Mouse (Mus musculus): ENCODE measurements around the gene Ednra. TPM values are rescaled to one million over a fixed set of nuclear protein-coding genes. Genes with fewer than 3 reads are reported as not detected.
"Not testable (repeated sequence)": the region's sequence is repeated elsewhere in the genome, so short reads cannot be mapped to it uniquely, and the experiment has no call there.

The Ednra gene
- polyA plus RNA-seq, 1 experiment from 2014 or later = 3.2 TPM

DNA sequence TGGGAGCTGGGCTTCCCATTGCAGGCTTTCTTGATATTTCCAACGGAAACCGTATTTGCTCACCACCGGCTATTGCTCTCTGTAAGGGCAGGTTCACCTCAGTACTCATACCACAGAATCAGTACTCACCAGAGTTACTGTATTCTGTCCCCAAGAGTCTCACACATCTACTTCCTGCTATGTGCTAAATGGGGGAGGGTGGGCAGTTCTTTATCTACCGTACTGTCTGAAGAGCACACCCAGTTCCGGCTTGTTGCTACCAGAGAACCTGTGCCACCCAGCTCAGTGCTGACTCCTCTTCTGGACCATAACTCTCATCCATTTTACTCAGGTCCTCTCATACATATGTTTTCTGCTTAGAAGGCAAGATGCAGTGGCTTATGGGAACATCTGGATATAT lies 10.6 kb downstream of the Ednra start:
- Histone ChIP-seq H3K36me3 (replicated peaks; ENCODE audit: insufficient read depth, low read length) (no peaks in the 10 kb centered on the region), H3K9ac (replicated peaks) (no peak overlapping the region), H3K27ac (ENCODE audit: low read depth) (no peak overlapping the region), H3K9me3 (ENCODE audit: low read length) (no peaks in the 10 kb centered on the region), H3K27me3 (ENCODE audit: insufficient read depth, low read length) (no peaks in the 10 kb centered on the region), H3K4me1 (ENCODE audit: insufficient read depth) (no peaks in the 10 kb centered on the region), H3K4me3 (ENCODE audit: low read depth, low read length) (no peak overlapping the region), H3K4me2 (ENCODE audit: low read depth, low read length) (no peak overlapping the region)
- DNase-seq (no peak), ATAC-seq (no peak)
- 46% methylated on average over 5 of the region's 5 CpGs for WGBS (ENCODE audit: insufficient replicate concordance)
- TF ChIP-seq EP300 (IDR thresholded peaks at IDR 0.05; ENCODE audit: low read depth) = no peak
- no peak for TF ChIP-seq CTCF (IDR thresholded peaks at IDR 0.05; ENCODE audit: low read depth)

DNA sequence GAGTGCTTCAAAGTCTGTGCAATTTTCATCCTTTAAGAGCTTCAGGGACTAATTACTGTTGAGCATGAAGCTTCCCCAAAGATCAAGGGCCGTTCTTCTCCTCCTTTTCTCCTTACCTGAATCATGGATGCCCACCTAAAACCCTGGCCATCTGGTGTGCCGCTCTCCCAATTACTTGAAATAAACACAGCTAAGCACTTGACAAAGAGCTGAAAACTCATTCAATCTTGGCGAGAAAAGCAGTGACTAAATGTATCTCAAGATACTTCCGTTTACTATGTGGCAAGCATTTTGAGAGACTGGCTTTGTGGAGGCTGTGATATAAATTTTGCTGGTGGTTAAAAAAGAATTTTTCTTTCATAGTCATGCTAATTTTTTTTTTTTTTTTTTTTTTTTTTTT lies 19.5 kb downstream of the Ednra start:
- 72% methylated on average over 4 of the region's 4 CpGs for WGBS (ENCODE audit: insufficient replicate concordance)

DNA sequence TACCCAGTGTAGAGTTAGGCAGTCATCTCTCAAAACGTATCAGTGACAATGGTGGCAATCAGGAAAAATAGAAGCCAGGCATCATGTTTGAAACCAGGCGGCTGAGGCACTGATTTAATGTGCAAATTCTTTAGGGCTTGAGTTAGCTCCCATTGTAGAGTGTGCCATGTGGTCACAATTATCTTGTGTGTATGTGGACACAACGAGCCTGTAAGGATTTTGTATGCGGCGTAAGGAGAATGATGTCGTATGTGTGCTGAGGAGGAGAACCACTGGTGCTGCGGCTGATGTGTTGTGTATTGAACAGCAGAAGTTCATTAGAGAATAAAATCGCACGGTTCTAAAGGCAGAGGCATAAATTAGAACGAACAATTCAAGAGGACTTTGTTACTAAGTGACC lies 26.2 kb downstream of the Ednra start:
- H3K27me3 ChIP-seq (ENCODE audit: insufficient read depth, low read length) = no peaks in the 10 kb centered on the region
- no peak overlapping the region for H3K4me2 ChIP-seq (ENCODE audit: low read depth, low read length)
- no peaks in the 10 kb centered on the region for H3K9me3 ChIP-seq (ENCODE audit: low read length)
- DNase-seq (no peak), ATAC-seq (no peak)
- no peak overlapping the region for H3K27ac ChIP-seq (ENCODE audit: low read depth)
- H3K9ac ChIP-seq (replicated peaks) = no peak overlapping the region
- no peak for TF ChIP-seq EP300 (IDR thresholded peaks at IDR 0.05; ENCODE audit: low read depth)
- TF ChIP-seq CTCF (IDR thresholded peaks at IDR 0.05; ENCODE audit: low read depth) = no peak
- no peak overlapping the region for H3K4me3 ChIP-seq (ENCODE audit: low read depth, low read length)
- H3K4me1 ChIP-seq (ENCODE audit: insufficient read depth) = no peaks in the 10 kb centered on the region
- WGBS (ENCODE audit: insufficient replicate concordance) = 81% methylated on average over 10 of the region's 10 CpGs
- no peaks in the 10 kb centered on the region for H3K36me3 ChIP-seq (replicated peaks; ENCODE audit: insufficient read depth, low read length)

More for the DNA sequence above, 19.5 kb downstream of the Ednra start:
- Histone ChIP-seq H3K36me3 (replicated peaks; ENCODE audit: insufficient read depth, low read length) (no peaks in the 10 kb centered on the region), H3K9me3 (ENCODE audit: low read length) (no peaks in the 10 kb centered on the region), H3K9ac (replicated peaks) (no peak overlapping the region), H3K4me3 (ENCODE audit: low read depth, low read length) (no peak overlapping the region), H3K27ac (ENCODE audit: low read depth) (no peak overlapping the region), H3K4me1 (ENCODE audit: insufficient read depth) (no peaks in the 10 kb centered on the region), H3K4me2 (ENCODE audit: low read depth, low read length) (no peak overlapping the region), H3K27me3 (ENCODE audit: insufficient read depth, low read length) (no peaks in the 10 kb centered on the region)
- ATAC-seq = no peak
- no peak for TF ChIP-seq EP300 (IDR thresholded peaks at IDR 0.05; ENCODE audit: low read depth)
- TF ChIP-seq CTCF (IDR thresholded peaks at IDR 0.05; ENCODE audit: low read depth) = no peak
- no peak for DNase-seq

DNA sequence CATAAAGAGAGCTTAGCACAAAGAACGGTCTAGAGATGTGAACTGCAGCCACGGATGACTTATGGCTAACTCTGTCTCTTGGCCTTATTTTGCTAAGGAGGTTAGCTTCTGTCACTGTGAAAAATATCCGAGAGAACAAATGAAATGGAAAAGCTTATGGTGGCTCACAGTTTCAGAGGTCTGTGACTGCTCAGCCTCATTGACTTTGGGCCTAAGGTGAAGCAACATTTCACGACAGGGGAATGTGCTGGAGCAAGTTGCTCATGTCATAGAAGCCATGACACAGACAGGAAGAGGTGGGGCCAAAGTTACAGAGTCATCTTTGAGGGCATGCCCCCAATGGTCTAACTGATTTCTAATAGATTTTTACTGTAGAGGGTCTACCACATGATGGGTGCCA lies 28.1 kb downstream of the Ednra start:
- Histone ChIP-seq H3K27me3 (ENCODE audit: insufficient read depth, low read length) (no peaks in the 10 kb centered on the region), H3K36me3 (replicated peaks; ENCODE audit: insufficient read depth, low read length) (no peaks in the 10 kb centered on the region), H3K4me3 (ENCODE audit: low read depth, low read length) (no peak overlapping the region), H3K9me3 (ENCODE audit: low read length) (no peaks in the 10 kb centered on the region), H3K27ac (ENCODE audit: low read depth) (no peak overlapping the region), H3K4me2 (ENCODE audit: low read depth, low read length) (no peak overlapping the region), H3K9ac (replicated peaks) (no peak overlapping the region), H3K4me1 (ENCODE audit: insufficient read depth) (no peaks in the 10 kb centered on the region)
- ATAC-seq = no peak
- WGBS (ENCODE audit: insufficient replicate concordance) = 78% methylated on average over 4 of the region's 4 CpGs
- DNase-seq = no peak
- no peak for TF ChIP-seq EP300 (IDR thresholded peaks at IDR 0.05; ENCODE audit: low read depth)

DNA sequence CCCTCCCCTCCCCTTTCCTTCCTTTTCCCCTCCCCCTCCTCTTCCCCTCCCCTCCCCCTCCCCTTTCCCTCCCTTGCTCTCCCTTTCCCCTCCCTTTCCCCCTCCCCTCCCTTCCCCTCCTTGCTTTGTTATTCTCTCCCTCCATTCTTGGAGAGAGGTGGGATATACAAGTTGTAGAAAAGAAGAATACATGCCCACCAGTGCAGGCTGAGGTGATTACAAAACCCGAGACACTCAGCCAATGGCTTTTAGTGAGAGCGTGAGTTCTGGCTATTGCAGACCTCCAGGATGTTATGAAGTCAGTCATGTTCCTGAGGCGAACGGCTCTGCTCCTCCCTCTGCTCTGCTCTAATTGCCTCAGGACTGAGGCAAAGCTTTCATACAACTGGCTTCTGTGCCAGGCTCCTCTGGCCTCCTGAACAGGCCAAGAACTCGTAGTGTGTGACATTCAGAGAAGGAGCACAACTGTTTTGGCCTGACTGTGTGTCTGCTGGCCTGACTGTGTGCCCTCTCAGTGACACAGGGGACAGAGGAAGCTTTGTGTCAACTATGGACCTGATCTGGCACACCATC lies 28.7 kb downstream of the Ednra start:
- no peak overlapping the region for H3K4me3 ChIP-seq (ENCODE audit: low read depth, low read length)
- H3K36me3 ChIP-seq (replicated peaks; ENCODE audit: insufficient read depth, low read length) = no peaks in the 10 kb centered on the region
- H3K27ac ChIP-seq (ENCODE audit: low read depth) = no peak overlapping the region
- no peaks in the 10 kb centered on the region for H3K9me3 ChIP-seq (ENCODE audit: low read length)
- H3K9ac ChIP-seq (replicated peaks) = no peak overlapping the region
- H3K4me2 ChIP-seq (ENCODE audit: low read depth, low read length) = no peak overlapping the region
- H3K4me1 ChIP-seq (ENCODE audit: insufficient read depth) = no peaks in the 10 kb centered on the region
- no peak for DNase-seq
- 57% methylated on average over 5 of the region's 5 CpGs for WGBS (ENCODE audit: insufficient replicate concordance)
- H3K27me3 ChIP-seq (ENCODE audit: insufficient read depth, low read length) = no peaks in the 10 kb centered on the region
- no peak for ATAC-seq
- TF ChIP-seq CTCF (IDR thresholded peaks at IDR 0.05; ENCODE audit: low read depth) (no peak), EP300 (IDR thresholded peaks at IDR 0.05; ENCODE audit: low read depth) (no peak)

DNA sequence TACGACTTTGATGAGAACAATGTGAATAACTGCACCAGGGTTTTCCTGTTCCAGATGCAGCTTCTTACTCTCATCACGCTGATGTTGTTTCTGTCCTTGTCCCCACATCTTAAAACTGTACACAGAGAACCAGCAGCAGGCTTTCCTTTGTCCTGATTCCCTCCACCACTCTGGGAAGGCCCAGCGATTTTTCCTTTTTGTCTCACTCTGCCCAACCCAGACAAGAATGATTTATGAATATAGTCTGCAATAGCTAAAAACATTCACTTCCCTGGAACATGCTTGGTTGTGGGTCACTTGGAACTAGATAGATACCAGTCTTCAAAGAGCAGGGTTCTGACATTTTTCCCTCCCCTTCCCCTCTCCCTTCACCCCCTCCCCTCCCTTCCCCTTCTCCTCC lies 29.2 kb downstream of the Ednra start:
- no peak for ATAC-seq

DNA sequence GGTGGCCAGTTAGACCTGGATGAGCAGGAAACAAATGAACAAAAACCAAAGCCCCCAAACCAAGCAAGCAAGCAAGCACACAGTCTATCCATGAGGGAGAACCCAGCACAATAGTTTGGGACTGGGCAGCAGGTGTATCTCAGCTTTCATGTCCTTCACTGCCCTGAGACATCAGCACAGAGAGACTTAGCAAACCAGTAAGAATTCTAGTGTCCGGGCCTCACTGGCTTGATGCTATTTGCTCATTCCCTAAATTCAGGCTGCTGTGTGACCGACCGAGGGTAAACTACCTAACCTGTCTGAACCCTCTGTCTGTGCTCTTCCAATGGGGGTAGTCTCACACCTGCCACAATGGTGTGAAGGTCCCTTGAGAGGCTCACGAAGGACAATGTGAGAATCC lies 29.7 kb downstream of the Ednra start:
- TF ChIP-seq EP300 (IDR thresholded peaks at IDR 0.05; ENCODE audit: low read depth) = no peak
- no peak for TF ChIP-seq CTCF (IDR thresholded peaks at IDR 0.05; ENCODE audit: low read depth)
- WGBS (ENCODE audit: insufficient replicate concordance) = 73% methylated on average over 4 of the region's 4 CpGs
- H3K36me3 ChIP-seq (replicated peaks; ENCODE audit: insufficient read depth, low read length) = no peaks in the 10 kb centered on the region
- no peaks in the 10 kb centered on the region for H3K4me1 ChIP-seq (ENCODE audit: insufficient read depth)
- no peak overlapping the region for H3K9ac ChIP-seq (replicated peaks)
- no peaks in the 10 kb centered on the region for H3K27me3 ChIP-seq (ENCODE audit: insufficient read depth, low read length)
- H3K9me3 ChIP-seq (ENCODE audit: low read length) = no peaks in the 10 kb centered on the region
- no peak for ATAC-seq
- H3K4me3 ChIP-seq (ENCODE audit: low read depth, low read length) = no peak overlapping the region
- no peak for DNase-seq
- H3K4me2 ChIP-seq (ENCODE audit: low read depth, low read length) = no peak overlapping the region
- no peak overlapping the region for H3K27ac ChIP-seq (ENCODE audit: low read depth)

More for the DNA sequence above, 29.2 kb downstream of the Ednra start:
- Histone ChIP-seq H3K27me3 (ENCODE audit: insufficient read depth, low read length) (no peaks in the 10 kb centered on the region), H3K4me1 (ENCODE audit: insufficient read depth) (no peaks in the 10 kb centered on the region), H3K4me2 (ENCODE audit: low read depth, low read length) (no peak overlapping the region), H3K9ac (replicated peaks) (no peak overlapping the region), H3K4me3 (ENCODE audit: low read depth, low read length) (no peak overlapping the region), H3K36me3 (replicated peaks; ENCODE audit: insufficient read depth, low read length) (no peaks in the 10 kb centered on the region), H3K27ac (ENCODE audit: low read depth) (no peak overlapping the region), H3K9me3 (ENCODE audit: low read length) (no peaks in the 10 kb centered on the region)
- WGBS (ENCODE audit: insufficient replicate concordance) = 55% methylated on average over 3 of the region's 3 CpGs
- no peak for DNase-seq
- TF ChIP-seq EP300 (IDR thresholded peaks at IDR 0.05; ENCODE audit: low read depth) = no peak
- TF ChIP-seq CTCF (IDR thresholded peaks at IDR 0.05; ENCODE audit: low read depth) = no peak

DNA sequence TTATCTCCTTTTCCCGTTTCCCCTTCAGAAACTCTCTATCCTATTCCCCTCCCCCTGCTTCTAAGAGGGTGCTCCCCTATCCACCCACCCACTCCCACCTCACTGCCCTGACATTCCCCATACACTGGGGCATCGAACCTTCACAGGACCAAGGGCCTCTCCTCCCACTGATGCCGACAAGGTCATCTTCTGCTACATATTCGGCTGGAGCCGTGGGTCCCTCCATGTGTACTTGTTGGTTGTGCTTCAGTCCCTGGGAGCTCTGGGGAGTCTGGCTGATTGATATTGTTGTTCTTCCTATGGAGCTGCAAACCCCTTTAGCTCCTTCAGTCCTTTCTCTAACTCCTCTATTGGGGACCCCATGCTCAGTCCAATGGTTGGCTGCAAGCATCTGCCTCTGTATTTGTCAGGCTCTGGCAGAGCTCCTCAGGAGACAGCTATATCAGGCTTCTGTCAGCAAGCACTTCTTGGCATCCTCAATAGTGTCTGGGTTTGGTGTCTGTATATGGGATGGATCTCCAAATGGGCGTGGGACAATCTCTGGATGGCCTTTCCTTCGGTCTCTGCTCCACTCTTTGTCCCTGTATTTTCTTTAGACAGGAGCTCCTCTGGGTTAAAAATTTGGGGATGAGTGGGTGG lies 34.7 kb downstream of the Ednra start:
- DNase-seq; H3K27me3 ChIP-seq (ENCODE audit: insufficient read depth, low read length); H3K9me3 ChIP-seq (ENCODE audit: low read length); H3K4me1 ChIP-seq (ENCODE audit: insufficient read depth); H3K9ac ChIP-seq (replicated peaks); H3K4me3 ChIP-seq (ENCODE audit: low read depth, low read length); H3K27ac ChIP-seq (ENCODE audit: low read depth); H3K4me2 ChIP-seq (ENCODE audit: low read depth, low read length); H3K36me3 ChIP-seq (replicated peaks; ENCODE audit: insufficient read depth, low read length); ATAC-seq: not testable (repeated sequence)
- WGBS (ENCODE audit: insufficient replicate concordance) = 75% methylated on average over 7 of the region's 7 CpGs
